Mouse (Mus musculus) heart, postnatal 0 days (tissue): ENCODE measurements around the gene Agr3. TPM values are rescaled to one million over a fixed set of nuclear protein-coding genes. Genes with fewer than 3 reads are reported as not detected.

Experiments
- ATAC-seq: fragments of 200-750 bp; cut with Nextera tagmentation; 2 replicates; pipeline ENCODE4 v1.8.0; 2017; ENCODE audit warnings: low read depth, moderate number of reproducible peaks, moderate library complexity; ENCODE audit not compliant: insufficient read depth
- DNase-seq: peaks from one replicate; pipeline ENCODE4 v3.0.0-alpha.2; 2016; ENCODE audit warnings: low spot score
- H3K27ac ChIP-seq: fragments of 300-500 bp; sonication (generic); 2 replicates; pipeline ENCODE4 v1.5.1; 2014; ENCODE audit warnings: low read depth, mild to moderate bottlenecking
- H3K27me3 ChIP-seq: fragments of 300-500 bp; sonication (generic); 2 replicates; pipeline ENCODE4 v1.6.1; 2014; ENCODE audit warnings: low read length, mixed read lengths; ENCODE audit not compliant: control insufficient read depth, insufficient read depth
- H3K36me3 ChIP-seq: fragments of 300-500 bp; sonication (generic); replicated peaks from 2 replicates; pipeline ENCODE4 v1.6.1; 2014; ENCODE audit warnings: low read length, mixed read lengths; ENCODE audit not compliant: control insufficient read depth, insufficient read depth
- H3K4me1 ChIP-seq: fragments of 300-500 bp; sonication (generic); 2 replicates; pipeline ENCODE4 v1.6.1; 2014; ENCODE audit warnings: antibody characterized with exemption; ENCODE audit not compliant: control insufficient read depth, insufficient read depth
- H3K4me2 ChIP-seq: fragments of 300-500 bp; sonication (generic); 2 replicates; pipeline ENCODE4 v1.6.1; 2014; ENCODE audit warnings: low read depth, mild to moderate bottlenecking, low read length, moderate library complexity
- H3K4me3 ChIP-seq: fragments of 300-500 bp; sonication (generic); 2 replicates; pipeline ENCODE4 v1.5.1; 2014; ENCODE audit warnings: low read depth, low read length
- H3K9ac ChIP-seq: fragments of 300-500 bp; sonication (generic); replicated peaks from 2 replicates; pipeline ENCODE4 v1.6.1; 2014; ENCODE audit warnings: low read depth, low read length, mixed read lengths
- H3K9me3 ChIP-seq: fragments of 300-500 bp; sonication (generic); replicated peaks from 2 replicates; pipeline ENCODE4 v1.6.1; 2016; ENCODE audit warnings: low read length; ENCODE audit not compliant: control insufficient read depth
- CTCF ChIP-seq: IDR thresholded peaks from 2 replicates; pipeline ENCODE4 v1.5.1; 2016; ENCODE audit warnings: antibody characterized with exemption, control low read depth, low read depth
- EP300 ChIP-seq: IDR thresholded peaks from 2 replicates; pipeline ENCODE4 v1.6.1; 2016; ENCODE audit warnings: antibody characterized with exemption, low read depth
- WGBS: fragments of 180-500 bp; shearing (Covaris S2); extraction: QIAGEN DNeasy Blood & Tissue Kit; methylation state at CpG from one replicate; pipeline ENCODE4 v1.1.7; 2014; 5-methylcytosine and 5-hydroxymethylcytosine counted together
- polyA plus RNA-seq: library from polyadenylated mRNA; unstranded; fragments of >200 nt; fragmentation: Nextera tagmentation; extraction: Ambion mirVana; gene quantifications from 2 replicates; pipeline ENCODE4 v1.2.1, GENCODE M21; 2015
- total RNA-seq: library from RNA; depleted of rRNA; stranded (reverse); fragments of >200 nt; gene quantifications from 2 replicates; pipeline ENCODE4 v1.2.3, GENCODE M21; 2014; ENCODE audit warnings: low replicate concordance

Gene Agr3
- total and polyA plus RNA-seq, 2 experiments from 2014 or later = not detected

DNA sequence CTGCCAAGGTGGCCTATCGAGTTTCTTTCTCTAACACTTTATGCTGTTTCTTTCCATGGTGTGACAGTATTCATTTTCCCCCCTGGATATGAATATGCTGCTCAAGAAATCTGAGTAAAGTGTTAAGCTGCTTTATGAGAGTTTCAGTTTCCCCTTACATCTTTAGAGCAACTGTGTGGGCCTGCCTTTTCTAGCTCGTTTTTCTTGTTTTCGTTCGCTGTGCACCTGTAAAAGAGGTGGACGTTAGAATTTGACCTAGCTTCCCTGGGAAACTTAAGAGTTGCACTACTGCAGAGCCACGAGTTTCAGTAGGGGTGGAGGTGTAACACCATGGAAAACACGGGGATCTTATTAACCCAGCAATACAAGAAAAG, 41.3 kb downstream of the Agr3 start:
- Histone ChIP-seq H3K4me2 (no peak overlapping the region), H3K27ac (no peak overlapping the region), H3K4me3 (no peak overlapping the region), H3K9ac (no peak overlapping the region), H3K27me3 (no peaks in the 10 kb centered on the region), H3K4me1 (no peaks in the 10 kb centered on the region), H3K9me3 (no peaks in the 10 kb centered on the region), H3K36me3 (no peaks in the 10 kb centered on the region)
- WGBS = 69% methylated on average over 7 of the region's 7 CpGs
- no peak for ATAC-seq
- no peak for DNase-seq
- TF ChIP-seq EP300 (no peak), CTCF (no peak)

DNA sequence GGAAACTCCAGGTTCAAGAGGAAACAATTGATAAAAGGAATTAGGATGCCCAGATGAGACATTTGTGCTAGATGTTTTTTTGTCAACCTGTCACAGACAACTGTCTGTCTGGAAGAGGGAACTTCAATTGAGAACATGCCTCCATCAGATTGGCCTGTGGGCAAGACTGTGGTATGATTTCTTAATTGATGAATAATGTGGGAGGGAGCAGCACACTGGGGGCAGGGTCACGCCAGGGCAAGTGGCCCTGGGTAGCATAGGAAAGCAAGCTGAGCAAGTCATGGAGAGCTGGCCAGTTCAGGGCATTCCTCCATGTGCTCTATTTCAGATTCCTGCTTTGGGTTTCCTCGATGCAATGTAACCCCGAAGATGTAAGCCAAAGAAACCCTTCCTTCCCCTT, 50.5 kb downstream of the Agr3 start:
- no peaks in the 10 kb centered on the region for H3K9me3 ChIP-seq
- ATAC-seq = no peak
- no peak overlapping the region for H3K27ac ChIP-seq
- no peaks in the 10 kb centered on the region for H3K27me3 ChIP-seq
- H3K4me3 ChIP-seq = no peak overlapping the region
- TF ChIP-seq EP300 (no peak), CTCF (no peak)
- 83% methylated on average over 3 of the region's 3 CpGs for WGBS
- no peaks in the 10 kb centered on the region for H3K36me3 ChIP-seq
- H3K4me1 ChIP-seq = no peaks in the 10 kb centered on the region
- DNase-seq = no peak
- H3K9ac ChIP-seq = no peak overlapping the region
- H3K4me2 ChIP-seq = no peak overlapping the region

GRCm38 (mm10) chr12:35977633-35978246, 52.3 kb downstream of the Agr3 start:
- H3K4me2 ChIP-seq = no peak overlapping the region
- WGBS = 55% methylated on average over 6 of the region's 6 CpGs
- no peak for ATAC-seq

GRCm38 (mm10) chr12:35979625-35980024, 54.2 kb downstream of the Agr3 start:
- Histone ChIP-seq H3K27me3 (no peaks in the 10 kb centered on the region), H3K9me3 (no peaks in the 10 kb centered on the region), H3K9ac (no peak overlapping the region), H3K4me2 (no peak overlapping the region), H3K27ac (no peak overlapping the region), H3K36me3 (no peaks in the 10 kb centered on the region), H3K4me1 (no peaks in the 10 kb centered on the region), H3K4me3 (no peak overlapping the region)
- no peak for DNase-seq
- TF ChIP-seq CTCF (no peak), EP300 (no peak)
- no peak for ATAC-seq
- 60% methylated on average over 5 of the region's 5 CpGs for WGBS

More at GRCm38 (mm10) chr12:35977633-35978246, 52.3 kb downstream of the Agr3 start:
- Histone ChIP-seq H3K36me3 (no peaks in the 10 kb centered on the region), H3K9me3 (no peaks in the 10 kb centered on the region), H3K27me3 (no peaks in the 10 kb centered on the region), H3K4me1 (no peaks in the 10 kb centered on the region), H3K9ac (no peak overlapping the region), H3K4me3 (no peak overlapping the region), H3K27ac (no peak overlapping the region)
- TF ChIP-seq EP300 (no peak), CTCF (no peak)
- DNase-seq = no peak

DNA sequence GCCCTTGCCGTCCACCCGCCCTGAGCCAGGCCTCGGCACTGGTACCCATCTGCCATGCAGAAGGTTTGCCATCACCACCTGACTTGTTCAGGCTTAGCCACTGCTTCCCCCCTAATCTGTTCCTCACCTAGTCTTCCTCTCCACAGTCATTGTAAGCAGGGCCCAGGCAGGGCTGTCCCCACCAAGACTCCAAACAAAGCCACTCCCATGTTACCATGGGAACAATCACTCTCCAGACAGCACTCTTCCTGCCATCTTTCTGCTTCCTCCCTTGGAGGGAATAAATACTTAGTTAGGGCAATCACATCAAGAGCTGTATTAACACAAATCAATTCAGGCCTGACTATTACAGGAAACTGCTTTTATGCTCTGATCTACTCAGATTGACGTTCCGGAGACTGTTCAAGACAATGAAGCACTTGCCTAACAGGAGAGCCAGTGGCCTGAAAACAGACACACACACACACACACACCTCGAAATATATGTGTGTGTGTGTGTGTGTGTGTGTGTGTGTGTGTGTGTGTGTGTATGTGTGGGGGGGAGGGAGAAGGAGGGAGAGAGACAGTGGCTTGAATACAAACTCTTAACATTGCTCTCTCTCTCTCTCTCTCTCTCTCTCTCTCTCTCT, 56.4 kb downstream of the Agr3 start:
- no peaks in the 10 kb centered on the region for H3K27me3 ChIP-seq
- no peaks in the 10 kb centered on the region for H3K36me3 ChIP-seq
- no peak overlapping the region for H3K4me2 ChIP-seq
- 24% methylated on average over 6 of the region's 6 CpGs for WGBS
- no peaks in the 10 kb centered on the region for H3K9me3 ChIP-seq
- no peak overlapping the region for H3K4me3 ChIP-seq
- H3K9ac ChIP-seq = no peak overlapping the region
- peak; percentile 66 for ATAC-seq
- TF ChIP-seq EP300 (no peak), CTCF (no peak)
- peak; percentile 65 for DNase-seq
- H3K4me1 ChIP-seq = no peaks in the 10 kb centered on the region
- no peak overlapping the region for H3K27ac ChIP-seq

- Histone ChIP-seq H3K4me2 (no peak overlapping the region), H3K36me3 (no peaks in the 10 kb centered on the region), H3K9ac (no peak overlapping the region), H3K27me3 (no peaks in the 10 kb centered on the region), H3K4me1 (no peaks in the 10 kb centered on the region), H3K9me3 (no peaks in the 10 kb centered on the region), H3K4me3 (no peak overlapping the region), H3K27ac (no peak overlapping the region)
- DNase-seq (no peak), ATAC-seq (no peak)
- WGBS = 87% methylated on average over 9 of the region's 9 CpGs
- TF ChIP-seq EP300 = no peak
- no peak for TF ChIP-seq CTCF
Measured at GRCm38 (mm10) chr12:35983472-35983871, 58.1 kb downstream of the Agr3 start.
